Mouse (Mus musculus): Measurements from ENCODE around the gene Vmn1r65.
"Not testable (repeated sequence)": the region's sequence is repeated elsewhere in the genome, so short reads cannot be mapped to it uniquely, and the experiment has no call there.

Vmn1r65 gene

DNA sequence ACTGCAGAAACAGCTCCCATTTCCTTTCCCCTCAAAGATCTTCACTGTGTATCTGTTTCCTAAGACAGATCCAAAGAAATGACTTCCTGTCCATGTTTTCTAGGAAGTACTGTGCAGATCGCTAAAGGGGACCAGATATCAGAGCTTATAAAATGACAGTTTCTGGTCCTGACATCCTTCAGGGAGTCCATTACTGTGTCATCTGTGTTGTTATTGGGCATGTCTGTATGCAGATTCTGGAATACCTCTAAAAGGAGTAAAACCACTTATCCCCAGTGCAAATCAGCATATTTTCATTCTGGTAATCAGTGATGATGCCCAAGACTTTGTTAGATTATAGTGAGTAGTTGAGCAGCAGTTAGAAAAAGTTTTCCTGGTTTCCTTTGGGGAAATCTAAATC, at the start of gene Vmn1r65:
Gene Vmn1r65, minus strand, starts transcription at position 101 of the 400 bp plus-strand sequence.
- no peak for DNase-seq (ENCODE audit: low spot score)

DNA sequence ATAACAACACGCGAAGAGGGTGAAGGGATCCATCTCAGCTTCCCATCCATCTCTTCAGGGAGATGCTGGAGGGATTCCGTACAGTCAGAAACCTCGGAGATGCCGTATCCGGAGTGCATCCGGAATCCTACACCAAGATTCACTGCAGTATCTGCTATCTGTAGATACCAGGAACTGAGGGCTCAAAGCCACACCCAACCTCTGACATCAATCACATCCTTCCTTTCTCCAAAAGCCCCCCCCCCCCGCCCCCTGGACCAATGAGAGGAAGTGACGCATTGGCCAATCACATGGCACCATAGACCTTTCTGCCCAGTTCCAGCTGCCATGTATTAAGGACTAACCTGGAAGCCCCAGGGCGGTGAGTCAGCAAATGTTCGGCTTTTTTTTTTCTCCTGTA, 34.1 kb upstream of the Vmn1r65 start, which contains the start of gene Nlrp4c:
Gene Nlrp4c, plus strand, starts transcription at position 301 of the 400 bp plus-strand sequence.
- DNase-seq (ENCODE audit: low spot score), result no peak

DNA sequence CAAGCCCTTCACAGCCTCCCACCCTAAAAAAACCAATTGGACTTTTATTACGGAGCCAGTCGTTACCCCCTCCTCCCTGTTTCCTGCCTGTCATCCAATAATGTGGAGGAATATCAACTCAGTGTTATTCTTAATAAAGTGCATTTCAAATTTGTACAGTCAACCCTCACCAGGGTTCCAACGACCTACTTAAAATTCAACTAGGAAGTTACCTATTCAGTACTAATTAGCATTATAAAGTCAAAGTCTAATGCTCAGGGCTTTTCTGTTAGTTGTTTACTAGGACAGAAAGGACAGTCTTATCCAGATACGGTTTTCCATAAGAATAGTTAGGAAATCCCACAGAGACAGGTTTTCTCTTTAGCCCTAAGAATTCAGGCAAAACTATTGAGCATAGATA, 28.4 kb downstream of the Vmn1r65 start:
- DNase-seq (ENCODE audit: low spot score), result not testable (repeated sequence)

DNA sequence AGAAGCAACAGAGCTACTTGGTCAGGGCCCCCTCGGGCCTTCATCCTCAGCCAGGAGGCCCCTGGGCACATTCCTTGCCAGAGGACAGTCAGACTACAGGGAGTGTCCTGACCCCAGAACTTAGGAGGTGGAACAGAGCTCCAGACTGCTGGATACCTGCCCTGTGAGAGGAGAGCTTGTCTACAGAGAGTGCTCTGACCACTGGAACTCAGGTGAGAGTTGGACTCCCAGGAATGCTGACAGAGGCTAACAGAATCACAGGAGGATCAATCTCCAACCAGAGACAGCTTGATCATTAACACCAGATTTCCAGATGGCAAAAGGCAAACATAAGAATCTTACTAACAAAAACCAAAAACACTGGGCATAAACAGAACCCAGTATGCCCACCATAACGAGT, 38.3 kb downstream of the Vmn1r65 start:
- DNase-seq (ENCODE audit: low spot score), result not testable (repeated sequence)
